Mouse (Mus musculus) lung, postnatal 14 days (tissue): ENCODE data around the gene Ptdss2.

Experiments used
- DNase-seq: peaks from one replicate; pipeline ENCODE4 v3.0.0; 2021

The Ptdss2 gene

DNA sequence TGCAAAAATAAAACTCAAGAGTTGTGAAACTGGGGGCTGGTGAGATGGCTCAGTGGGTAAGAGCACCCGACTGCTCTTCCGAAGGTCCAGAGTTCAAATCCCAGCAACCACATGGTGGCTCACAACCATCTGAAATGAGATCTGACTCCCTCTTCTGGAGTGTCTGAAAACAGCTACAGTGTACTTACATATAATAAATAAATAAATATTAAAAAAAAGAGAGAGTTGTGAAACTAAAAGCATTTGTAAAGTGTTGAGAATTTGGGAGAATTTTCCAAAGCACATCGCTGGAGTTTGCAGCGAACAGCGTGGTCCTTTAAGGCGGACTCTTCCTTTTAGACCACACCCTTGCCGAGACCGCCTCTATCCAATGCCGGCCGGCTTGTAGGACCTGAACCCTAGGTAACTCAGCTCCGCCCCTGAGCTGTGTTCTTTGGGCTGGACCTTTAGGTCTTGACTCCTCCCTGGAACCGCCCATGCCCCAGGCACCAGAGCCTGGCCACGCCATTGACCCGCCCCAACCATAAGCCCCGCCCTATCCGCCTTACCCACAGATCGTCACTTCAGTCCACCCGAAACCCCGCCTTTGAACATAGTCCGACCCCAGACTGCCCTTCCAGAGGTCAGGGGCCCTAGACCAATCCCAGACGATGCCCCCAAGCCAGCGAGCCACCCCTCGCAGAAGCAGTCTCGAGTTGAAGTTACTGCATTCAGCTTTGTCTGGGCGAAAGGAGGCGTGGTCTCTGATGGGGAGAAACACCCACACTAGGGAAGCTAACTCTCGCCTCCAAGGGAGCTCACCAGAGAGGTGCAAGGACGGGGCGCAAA lies 721 bp downstream of the Ptdss2 start:
- DNase-seq = peak; percentile 96

DNA sequence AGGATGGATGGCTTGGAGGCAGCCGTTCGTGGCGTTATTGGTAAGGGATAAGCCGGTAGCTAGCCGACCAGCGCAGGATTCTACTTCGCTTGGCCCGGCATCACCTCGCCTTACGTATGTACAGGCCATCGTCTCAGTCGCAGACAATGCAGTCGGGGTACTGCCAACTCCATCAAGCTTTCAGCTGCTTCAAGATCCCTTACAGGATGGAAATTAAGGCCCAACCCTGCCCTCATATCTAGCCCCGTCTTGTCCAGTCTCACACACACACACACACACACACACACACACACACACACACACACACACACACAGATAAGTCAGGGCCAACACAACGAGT lies 1.3 kb downstream of the Ptdss2 start:
- DNase-seq = no peak

DNA sequence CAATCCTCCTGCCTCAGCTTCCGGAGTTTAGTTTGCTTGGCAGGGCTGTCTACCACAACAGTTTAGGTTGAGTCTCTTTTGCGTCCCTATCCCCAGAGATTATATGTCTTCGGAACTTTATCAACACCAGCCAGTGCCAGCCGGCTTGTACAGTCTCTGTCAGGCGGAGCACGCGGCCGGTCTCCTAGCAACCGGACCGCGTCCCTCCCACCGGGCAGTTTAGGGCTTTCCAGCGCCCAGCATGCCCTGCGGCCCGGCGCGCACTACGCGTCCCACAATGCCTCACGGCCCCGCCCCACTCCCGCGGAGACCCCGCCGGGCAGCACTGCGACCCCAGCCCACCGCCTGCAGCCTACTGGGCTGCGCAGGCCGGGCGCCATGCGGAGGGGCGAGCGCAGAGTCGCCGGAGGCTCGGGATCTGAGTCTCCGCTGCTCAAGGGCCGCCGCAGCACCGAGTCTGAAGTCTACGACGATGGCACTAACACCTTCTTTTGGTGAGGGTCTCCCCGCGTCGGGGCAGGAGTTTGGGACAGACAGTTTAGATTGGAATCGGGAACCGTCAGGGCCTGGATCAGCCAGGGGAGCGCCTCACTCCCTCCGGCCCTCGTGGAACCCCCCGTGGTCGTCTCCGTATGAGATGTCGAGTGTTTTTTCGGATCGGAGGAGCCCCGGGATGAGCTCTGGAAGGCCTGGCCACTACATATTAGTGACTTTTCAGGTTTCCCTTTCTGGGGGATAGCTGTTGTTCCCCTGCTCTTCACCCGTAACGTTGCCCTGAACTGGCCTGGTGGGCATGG lies 9.0 kb downstream of the Ptdss2 start:
- DNase-seq = peak; percentile 89

DNA sequence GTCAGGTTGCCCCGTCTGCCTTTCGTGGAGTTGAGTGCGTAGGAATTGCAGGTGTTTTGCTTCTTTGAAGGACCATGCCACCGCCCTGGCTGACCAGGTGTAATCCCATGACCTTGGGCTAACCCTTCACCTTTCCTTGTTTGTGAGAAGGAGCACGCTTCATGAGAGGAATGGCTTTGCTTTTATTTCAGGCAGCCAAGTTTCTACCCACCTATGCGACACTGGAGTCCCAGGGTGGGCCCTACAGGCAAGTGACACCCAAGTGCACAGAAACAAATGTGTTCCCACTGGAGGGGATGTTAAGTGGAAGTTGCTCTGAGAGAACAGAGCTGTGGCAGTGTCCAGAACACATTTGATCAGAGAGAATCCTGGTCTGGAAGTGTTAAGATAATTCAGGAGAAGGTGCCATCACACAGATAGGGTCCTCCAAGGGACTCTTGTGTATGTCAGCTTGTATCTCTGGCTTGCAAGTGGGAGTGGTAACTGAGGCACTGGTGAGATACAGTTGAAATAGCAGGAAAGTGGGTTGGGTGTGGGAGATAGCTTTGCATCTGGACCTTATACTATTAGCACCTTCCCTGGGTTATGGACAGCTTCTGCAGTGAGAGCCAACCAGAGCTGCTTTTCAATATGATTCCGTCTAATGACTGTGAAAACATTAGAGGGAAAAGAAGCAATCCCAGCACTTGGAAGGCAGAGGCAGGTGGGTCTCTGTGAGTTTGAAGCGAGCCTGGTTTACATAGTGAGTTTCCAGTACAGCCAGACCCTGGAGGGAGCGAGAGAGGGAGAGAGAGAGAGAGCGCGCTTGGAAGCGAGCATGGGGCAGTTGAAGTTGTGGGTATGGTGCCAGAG lies 9.9 kb downstream of the Ptdss2 start:
- DNase-seq = no peak

DNA sequence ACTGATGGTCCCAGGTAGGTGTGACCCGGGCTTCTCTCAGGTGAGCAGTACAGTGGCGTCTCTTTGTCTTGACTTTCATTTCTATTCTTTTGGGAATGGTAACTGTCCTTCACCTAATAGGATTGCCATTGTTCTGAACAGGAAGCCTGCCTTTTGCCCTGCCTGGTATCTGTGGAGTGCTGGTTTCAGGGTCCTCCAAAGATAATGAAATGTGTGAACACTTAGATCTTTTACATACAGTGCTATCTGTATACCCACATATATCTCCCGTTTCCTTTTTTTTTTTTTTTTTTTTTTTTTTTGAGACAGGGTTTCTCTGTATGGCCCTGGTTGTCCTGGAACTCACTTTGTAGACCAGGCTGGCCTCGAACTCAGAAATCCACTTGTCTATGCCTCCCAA lies 19.1 kb downstream of the Ptdss2 start:
- no peak for DNase-seq

DNA sequence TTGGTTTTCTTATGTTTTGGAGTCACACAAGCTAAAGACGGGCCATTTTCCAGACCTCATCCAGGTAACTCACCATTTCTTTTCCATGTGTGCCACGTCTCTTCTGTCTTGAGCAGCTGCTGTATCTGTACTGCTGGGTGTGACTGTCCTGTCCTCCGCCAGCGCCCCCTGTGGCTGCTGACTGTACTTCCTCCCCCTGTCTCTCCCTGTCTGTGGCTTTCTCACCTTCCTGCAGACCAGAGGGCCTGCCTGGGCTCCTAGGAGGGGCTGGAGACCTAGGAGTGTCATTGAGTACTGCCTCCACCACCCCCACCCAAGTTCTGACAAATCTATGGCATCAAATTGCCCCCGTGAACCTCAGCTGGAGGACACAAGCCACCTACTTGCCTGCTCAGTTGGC lies 20.9 kb downstream of the Ptdss2 start:
- peak; percentile 54 for DNase-seq

DNA sequence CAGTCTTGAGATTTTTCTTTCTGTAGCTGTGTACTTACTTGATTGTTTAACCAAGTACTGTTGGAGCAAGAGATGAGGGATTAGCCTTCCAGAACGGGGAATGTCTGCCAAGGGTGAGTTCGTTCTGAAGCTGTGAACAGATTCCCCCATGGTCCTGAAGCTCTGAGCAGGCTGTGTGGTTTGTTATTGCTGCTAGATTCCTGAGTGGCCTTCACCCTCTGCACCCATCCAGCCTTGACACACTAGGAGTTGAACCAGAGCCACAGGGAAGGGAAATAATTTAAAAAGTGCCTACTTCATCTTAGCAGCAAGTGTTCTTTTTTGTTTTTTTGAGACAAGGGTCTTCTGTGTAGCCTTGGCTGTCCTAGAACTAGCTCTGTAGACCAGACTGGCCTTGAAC lies 21.7 kb downstream of the Ptdss2 start:
- DNase-seq = no peak

DNA sequence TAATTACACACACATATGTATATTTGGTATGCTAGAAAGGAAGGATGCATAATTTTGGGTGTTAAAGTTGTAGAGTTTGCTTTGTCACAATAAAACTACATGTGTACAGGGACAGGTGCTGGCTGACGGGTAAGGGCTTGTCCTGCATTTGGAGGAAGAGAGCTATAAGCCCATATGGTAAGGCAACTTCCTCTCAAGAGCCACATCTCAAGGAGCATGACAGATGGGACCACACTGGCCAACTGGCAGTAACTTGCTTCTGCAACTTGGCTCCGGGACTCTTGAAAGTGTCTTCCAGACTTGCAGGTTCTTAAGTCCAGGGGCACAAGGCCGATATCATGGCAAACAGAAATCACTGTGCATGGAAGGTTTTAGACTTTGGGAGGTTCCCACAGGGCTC lies 22.5 kb downstream of the Ptdss2 start:
- no peak for DNase-seq

DNA sequence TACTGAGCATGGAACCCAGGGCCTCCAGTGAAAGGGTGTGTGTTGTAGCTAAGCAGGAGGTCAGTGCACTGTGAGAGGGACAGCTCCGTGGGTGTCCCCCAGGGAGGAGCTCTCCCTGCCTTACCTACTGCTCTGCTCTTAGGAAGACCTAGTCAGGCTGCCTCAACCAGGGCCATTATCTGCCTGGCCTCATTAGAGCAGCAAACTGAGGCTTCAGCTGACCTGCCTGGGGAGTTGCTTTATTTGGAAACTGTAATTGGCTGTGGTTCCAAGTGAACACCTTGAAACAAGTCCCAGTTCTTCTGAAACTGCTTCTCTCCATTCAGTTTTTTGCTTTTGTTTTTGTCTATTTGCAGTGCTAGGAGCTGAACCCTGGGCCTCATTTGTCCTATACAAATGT lies 23.2 kb downstream of the Ptdss2 start:
- no peak for DNase-seq

DNA sequence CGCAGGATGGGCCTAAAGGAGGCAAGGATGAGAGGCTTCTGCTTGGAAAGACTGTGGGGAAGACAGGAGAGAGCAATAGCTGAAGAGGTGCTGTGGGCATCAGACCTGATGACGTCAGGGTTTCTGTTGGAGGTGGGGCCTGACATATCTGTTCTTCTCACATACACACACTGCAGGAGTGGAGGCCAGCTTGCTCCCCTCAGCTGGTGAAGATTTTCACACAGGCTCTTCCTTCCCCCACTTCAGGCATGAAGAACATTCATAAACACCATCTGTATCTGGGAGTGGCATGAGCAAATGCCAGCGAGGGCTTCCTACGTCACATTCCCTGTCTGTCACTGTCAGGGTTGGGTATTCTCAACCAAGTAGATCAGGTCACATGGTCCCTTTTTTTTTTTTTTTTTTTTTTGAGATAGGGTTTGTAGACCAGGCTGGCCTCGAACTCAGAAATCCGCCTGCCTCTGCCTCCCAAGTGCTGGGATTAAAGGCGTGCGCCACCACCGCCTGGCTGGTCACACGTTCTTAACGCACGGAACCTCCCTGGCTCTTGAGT lies 23.9 kb downstream of the Ptdss2 start:
- no peak for DNase-seq

DNA sequence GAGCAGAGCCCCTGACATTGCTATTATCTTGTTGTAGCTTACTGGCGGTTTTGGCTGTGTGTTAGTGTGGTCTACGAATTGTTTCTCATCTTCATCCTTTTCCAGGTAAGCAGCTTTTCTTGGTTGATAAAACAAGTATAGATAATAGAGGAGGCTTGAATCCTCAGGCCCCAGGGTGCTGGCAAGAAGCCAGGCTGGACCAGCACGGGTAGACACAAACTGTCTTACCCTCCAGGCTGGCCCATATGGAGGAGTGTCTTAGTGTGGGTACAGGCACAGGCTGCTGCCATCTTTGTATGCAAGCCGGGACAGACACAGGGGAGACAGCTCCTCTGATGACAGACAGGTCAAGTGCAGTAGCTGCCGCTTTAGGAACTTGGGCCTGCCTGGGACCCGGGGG lies 24.9 kb downstream of the Ptdss2 start:
- DNase-seq = no peak

DNA sequence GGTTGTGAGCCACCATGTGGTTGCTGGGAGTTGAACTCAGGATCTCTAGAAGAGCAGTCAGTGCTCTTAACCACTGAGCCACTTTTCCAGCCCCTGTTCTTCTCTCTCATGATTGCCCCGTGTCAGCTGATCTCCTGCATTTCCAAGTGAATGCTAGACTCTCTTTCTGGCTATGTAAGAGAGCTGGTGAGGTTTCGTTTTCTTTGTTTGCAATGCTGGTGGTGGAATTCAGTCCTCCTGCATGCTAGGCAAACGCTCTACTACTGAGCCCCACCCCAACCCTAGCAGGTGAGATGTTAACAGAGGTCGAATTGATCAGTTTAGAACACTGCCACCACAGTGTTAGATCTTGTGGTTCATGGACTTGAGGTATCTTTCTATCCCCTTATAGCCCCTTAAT lies 26.5 kb downstream of the Ptdss2 start:
- no peak for DNase-seq

DNA sequence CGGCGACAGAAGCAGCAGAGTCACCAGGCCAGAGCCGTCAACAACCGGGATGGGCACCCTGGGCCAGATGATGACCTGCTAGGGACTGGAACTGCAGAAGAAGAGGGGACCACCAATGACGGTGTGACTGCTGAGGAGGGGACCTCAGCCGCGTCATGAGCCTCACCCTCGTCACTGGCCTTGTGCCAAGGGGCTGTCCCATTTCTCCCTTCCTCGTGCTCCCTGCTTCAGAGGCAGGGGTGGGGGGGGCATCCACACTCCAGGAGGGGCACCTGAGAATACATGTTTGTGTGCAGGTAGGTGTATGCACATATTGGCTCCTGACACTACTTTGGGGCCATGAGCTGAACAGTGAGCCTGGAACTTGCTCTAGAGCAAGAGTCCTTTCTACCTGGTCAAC lies 33.2 kb downstream of the Ptdss2 start:
- DNase-seq = no peak

DNA sequence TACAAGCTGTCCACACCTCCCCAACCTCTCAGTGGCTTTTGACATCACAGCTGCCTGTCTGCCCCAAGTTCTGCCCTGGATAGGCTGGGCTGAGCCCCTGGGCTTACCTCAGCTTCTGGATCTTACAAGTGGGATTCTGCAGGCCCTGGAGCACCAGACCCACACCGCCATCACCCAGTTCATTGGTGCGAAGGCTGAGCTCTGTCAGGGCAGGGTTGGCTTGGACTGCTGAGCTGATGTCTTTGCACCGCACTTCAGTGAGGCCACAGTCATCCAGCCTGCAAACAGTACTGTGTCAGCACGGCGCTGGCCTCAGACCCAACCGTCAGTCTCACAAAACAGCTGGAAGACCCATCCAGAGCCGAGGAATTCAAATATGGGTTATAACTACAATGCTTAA lies 42.2 kb downstream of the Ptdss2 start:
- no peak for DNase-seq

DNA sequence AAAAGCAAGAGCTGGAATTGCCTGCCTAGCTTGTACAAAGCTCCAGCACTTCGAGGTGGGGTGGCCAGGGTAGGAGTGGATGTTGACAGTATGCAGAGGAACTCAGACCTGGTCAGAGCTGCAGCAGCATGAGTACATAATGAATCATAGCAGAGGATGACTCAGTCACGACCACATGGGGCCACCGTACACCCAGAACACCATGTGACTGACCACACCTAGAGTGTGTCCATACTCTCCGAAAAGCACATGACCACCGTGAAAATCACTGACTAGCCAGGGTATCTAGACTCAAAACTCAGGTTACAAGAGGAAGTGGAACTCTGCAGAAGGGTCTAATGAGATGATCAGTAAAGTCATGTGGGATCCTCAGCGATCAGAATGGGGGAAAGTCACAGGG lies 42.7 kb downstream of the Ptdss2 start:
- DNase-seq = peak; percentile 15

DNA sequence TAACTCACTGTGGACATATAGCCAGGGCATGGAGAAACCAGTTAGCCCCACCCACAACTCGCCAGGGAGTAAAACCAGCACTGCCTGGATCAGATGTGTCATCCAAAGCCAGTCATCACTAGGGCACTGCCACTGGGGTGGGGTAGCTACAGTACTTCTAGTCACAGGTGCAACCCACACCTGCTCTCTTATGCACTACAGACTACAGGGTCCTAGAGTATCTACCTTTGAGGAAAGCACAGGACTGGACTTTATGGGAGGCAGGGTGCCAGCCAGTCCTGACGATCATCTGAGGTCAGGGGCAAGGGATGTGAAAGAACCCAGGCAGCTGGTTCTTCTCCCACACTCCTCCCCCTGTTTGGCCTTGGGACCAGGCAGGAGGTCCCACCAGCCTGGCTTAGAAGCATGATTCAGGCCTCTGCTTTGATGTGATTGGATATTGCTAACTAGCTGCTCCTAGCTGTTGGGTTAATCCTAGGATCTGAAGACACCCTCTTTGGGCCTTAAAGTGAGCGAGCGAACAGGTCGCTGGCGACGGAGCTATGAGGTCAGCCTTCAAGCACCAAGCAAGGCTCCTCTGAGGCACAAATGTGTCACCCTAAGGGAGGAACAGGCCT lies 45.8 kb downstream of the Ptdss2 start:
- peak; percentile 64 for DNase-seq

DNA sequence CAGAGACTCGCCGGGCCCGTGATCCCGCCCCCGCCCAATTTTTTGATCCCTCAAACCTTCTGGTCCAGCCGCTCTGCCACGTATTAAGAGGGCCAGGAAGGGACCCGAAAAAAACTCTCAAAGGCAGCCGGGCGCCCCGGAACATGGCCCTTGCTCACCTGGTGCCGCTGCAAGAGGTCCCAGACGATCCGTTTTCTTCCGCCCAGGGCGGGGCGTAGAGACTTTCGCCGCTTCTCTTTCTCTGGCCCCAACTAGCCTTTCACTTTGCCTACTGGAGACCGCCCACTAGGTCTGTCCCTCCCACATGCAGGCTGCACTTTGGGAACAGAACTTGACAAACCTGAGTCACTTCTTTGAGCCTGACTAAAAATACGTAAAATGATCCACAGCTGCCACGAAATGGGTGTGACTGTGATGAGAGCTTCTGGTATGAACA lies 46.4 kb downstream of the Ptdss2 start:
- peak; percentile 78 for DNase-seq

DNA sequence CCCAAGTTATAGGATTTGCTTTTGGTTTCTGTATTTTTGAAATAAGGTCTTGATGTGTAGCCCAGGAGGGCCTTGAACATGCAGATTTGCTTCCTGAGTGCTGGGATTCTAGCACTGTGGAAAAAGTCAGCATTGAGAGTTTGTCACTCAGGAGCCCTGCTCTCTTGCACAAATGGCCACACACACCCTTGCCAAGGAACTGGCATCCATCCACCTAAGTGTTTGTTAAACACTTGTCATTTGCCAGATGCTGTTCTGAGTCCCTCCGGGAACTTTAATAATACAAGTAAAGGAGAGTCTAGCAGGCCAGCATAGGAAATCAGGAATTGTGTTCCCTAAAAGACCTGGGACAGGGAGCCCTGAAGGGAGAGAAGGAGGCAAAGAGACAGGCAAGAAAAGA lies 47.1 kb downstream of the Ptdss2 start:
- peak; percentile 67 for DNase-seq

DNA sequence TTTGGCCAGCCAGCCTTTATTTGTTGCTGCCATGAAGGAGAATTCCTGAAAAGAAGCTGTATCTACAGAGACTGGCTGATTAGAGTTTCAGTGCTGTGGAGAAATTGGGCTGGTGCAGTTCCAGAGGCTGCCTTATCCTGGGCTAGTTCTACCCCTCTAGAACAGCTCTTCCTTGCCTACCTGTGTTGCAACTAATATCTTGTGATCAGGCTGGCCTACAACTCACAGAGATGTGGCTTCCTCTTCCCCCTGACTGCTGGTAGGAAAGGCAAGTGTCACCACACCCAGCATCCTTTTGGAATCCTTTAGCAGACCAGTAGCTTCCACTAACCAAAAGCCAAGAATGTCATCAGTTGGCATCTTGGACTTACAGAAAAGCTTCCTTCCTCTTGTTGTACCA lies 47.7 kb downstream of the Ptdss2 start:
- DNase-seq = no peak

DNA sequence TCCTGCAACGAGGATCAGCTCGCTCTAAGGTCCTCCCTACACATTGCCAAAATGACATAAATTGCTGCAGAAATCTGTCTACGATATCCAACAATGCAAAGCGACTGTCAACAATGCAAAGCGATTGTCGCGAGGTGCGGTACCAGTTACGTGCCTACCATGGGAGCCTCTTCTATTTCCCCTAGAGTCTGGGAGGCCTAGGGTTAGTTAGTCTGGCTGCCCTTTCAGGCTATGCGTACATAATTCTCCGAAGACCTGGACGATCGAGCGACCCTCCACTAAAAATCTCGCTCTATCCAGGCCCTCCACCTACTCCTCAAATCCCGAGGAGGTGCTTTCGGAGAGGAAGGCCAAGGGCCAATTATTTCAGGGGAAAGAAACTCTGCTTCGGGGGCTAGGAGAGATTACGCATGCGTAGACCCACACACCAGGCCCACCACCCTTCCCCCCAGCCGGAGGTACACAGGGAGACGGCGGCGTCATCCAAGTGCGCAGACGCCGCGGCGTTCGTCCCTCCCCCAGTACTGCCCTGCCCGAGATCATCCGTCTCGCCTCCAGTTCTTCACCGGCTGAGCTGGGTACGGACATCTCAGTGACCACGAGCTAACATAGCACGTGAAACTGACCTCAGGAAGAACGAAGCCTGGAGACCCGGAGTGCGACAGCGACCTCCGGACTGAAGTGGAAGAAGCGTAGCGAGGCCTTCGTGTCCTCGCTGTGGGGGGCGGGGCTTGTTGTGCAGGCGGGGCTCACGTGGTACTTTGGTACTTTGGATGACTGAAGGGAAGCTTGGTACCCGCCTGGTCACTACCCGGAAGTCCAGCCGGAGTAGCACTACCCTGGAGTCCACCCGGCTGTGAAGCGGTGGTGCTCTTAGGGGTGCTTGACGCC lies 50.2 kb downstream of the Ptdss2 start, which contains the start of gene Rnh1:
Gene Rnh1 (minus strand): TSS at position 742 of the 891 bp plus-strand sequence.
- peak; percentile 91 for DNase-seq

DNA sequence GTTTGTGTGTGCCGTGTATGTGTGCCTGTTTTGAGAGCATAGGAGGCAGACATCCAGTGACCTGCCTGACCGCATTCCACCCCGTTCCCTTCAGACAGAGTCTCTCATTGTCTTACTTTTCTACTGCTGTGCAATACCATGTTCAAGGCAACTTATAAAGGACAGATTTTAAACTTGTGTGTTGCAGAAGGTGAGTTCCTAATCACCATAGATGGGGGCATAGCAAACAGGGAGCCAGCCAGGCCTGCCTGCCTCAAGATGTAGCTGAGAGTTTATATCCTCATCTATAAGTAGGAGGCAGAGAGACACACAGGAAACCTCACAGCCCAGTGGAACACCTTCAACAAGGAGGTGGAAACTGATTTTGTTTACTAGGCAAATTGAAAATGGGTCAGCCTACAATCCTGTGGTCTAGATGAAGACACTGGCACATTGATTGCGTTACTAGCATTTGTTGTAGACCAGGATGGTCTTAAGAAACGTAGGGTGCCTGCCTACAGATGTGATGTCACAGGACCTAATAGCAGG lies 51.2 kb downstream of the Ptdss2 start:
- DNase-seq = no peak
